Mouse (Mus musculus): Measurements from ENCODE around the gene Fam72a. TPM values are rescaled to one million over a fixed set of nuclear protein-coding genes. Genes with fewer than 3 reads are reported as not detected.

The Fam72a gene
- polyA plus RNA-seq, 2 experiments: 2.1 to 2.5 TPM

DNA sequence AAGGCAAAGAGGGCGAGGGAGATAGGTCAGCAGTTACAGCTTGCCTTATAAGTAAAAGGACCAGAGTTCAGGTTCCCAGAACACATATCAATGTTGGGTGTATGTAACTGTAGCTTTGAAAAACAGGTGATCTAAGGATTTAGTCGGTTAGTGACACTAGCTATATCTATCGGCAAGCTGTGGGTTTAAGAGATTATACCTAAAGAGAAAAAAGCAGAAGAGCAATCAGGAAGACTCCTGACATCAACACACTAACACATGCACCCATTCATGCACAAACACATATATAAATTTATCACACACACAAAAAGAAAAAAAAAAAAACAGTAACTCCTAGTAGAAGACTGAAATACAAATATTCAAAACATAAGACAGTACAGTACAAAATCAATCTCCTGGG is 11.1 kb upstream of the Fam72a start:
- no peak overlapping the region for H3K4me3 ChIP-seq (replicated peaks; ENCODE audit: low read length)
- peaks cover 9% of the 10 kb centered on the region for H3K4me1 ChIP-seq (ENCODE audit: control insufficient read depth, insufficient read depth, low read length)
- no peak overlapping the region for H3K27ac ChIP-seq (replicated peaks; ENCODE audit: low read depth, low read length)
- 94% methylated on average over 3 of the region's 3 CpGs for WGBS
- TF ChIP-seq POLR2A (IDR thresholded peaks at IDR 0.05; ENCODE audit: borderline replicate concordance, extremely low read depth, insufficient read depth, insufficient read length): no peak
- DNase-seq (ENCODE audit: low spot score): no peak
- no peak for ATAC-seq (ENCODE audit: low FRiP score, low read depth)
- H3K4me2 ChIP-seq (replicated peaks; ENCODE audit: low read depth, low read length, severe bottlenecking): no peak overlapping the region
- no peak overlapping the region for H3K9ac ChIP-seq (ENCODE audit: low read depth, low read length, severe bottlenecking)
- no peaks in the 10 kb centered on the region for H3K9me3 ChIP-seq (ENCODE audit: control insufficient read depth, low read length)
- H3K27me3 ChIP-seq (ENCODE audit: control insufficient read depth, insufficient read depth, low read length): no peaks in the 10 kb centered on the region
- H3K36me3 ChIP-seq (ENCODE audit: control insufficient read depth, insufficient read depth, low read length): no peaks in the 10 kb centered on the region

GRCm38 (mm10) chr1:131523794-131524193 is 3.9 kb upstream of the Fam72a start:
- no peak for TF ChIP-seq POLR2A (IDR thresholded peaks at IDR 0.05; ENCODE audit: borderline replicate concordance, extremely low read depth, insufficient read depth, insufficient read length)
- DNase-seq (ENCODE audit: low spot score) (no peak), ATAC-seq (ENCODE audit: low FRiP score, low read depth) (no peak)
- peak overlapping the region; percentile 94 for H3K4me2 ChIP-seq (replicated peaks; ENCODE audit: low read depth, low read length, severe bottlenecking)
- no peaks in the 10 kb centered on the region for H3K9me3 ChIP-seq (ENCODE audit: control insufficient read depth, low read length)
- H3K9ac ChIP-seq (ENCODE audit: low read depth, low read length, severe bottlenecking): no peak overlapping the region
- no peak overlapping the region for H3K27ac ChIP-seq (replicated peaks; ENCODE audit: low read depth, low read length)
- H3K4me1 ChIP-seq (ENCODE audit: control insufficient read depth, insufficient read depth, low read length): peaks cover 44% of the 10 kb centered on the region
- H3K27me3 ChIP-seq (ENCODE audit: control insufficient read depth, insufficient read depth, low read length): no peaks in the 10 kb centered on the region
- no peaks in the 10 kb centered on the region for H3K36me3 ChIP-seq (ENCODE audit: control insufficient read depth, insufficient read depth, low read length)
- H3K4me3 ChIP-seq (replicated peaks; ENCODE audit: low read length): peak overlapping the region; percentile 84
- 44% methylated on average over 3 of the region's 3 CpGs for WGBS

DNA sequence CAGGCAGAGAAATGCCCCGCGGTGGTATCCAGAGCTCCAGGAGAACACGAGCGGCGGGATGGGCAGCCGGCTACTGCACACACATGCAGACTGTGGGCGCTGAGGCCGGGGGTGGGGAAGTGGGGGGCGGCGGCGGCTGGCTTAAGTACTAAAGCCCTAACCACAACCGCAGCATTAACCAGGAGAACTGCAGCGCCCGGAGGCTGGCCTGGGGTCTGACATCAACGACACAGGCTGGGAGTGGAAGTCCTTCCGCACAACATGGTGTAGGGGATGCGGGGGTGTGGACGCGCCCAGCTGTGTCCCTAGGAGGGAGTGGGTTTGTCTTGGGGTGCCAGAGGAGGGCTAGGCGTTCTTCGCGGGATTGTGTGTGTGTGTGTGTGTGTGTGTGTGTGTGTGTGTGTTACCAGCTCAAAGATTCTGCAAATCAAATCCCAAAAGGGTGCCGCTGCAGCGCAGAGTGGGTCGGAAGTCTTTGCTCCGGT is 2.6 kb upstream of the Fam72a start:
- Histone ChIP-seq H3K4me3 (replicated peaks; ENCODE audit: low read length) (peak overlapping the region; percentile 84), H3K9ac (ENCODE audit: low read depth, low read length, severe bottlenecking) (peak overlapping the region; percentile 80), H3K4me2 (replicated peaks; ENCODE audit: low read depth, low read length, severe bottlenecking) (peak overlapping the region; percentile 94), H3K9me3 (ENCODE audit: control insufficient read depth, low read length) (no peaks in the 10 kb centered on the region), H3K27ac (replicated peaks; ENCODE audit: low read depth, low read length) (peak overlapping the region; percentile 93; the same call in 1 of the 2 replicates), H3K4me1 (ENCODE audit: control insufficient read depth, insufficient read depth, low read length) (peaks cover 47% of the 10 kb centered on the region), H3K36me3 (ENCODE audit: control insufficient read depth, insufficient read depth, low read length) (no peaks in the 10 kb centered on the region), H3K27me3 (ENCODE audit: control insufficient read depth, insufficient read depth, low read length) (no peaks in the 10 kb centered on the region)
- WGBS: 1% methylated on average over 26 of the region's 26 CpGs
- TF ChIP-seq POLR2A (IDR thresholded peaks at IDR 0.05; ENCODE audit: borderline replicate concordance, extremely low read depth, insufficient read depth, insufficient read length): no peak
- ATAC-seq (ENCODE audit: low FRiP score, low read depth) (no peak), DNase-seq (ENCODE audit: low spot score) (peak; percentile 15)

DNA sequence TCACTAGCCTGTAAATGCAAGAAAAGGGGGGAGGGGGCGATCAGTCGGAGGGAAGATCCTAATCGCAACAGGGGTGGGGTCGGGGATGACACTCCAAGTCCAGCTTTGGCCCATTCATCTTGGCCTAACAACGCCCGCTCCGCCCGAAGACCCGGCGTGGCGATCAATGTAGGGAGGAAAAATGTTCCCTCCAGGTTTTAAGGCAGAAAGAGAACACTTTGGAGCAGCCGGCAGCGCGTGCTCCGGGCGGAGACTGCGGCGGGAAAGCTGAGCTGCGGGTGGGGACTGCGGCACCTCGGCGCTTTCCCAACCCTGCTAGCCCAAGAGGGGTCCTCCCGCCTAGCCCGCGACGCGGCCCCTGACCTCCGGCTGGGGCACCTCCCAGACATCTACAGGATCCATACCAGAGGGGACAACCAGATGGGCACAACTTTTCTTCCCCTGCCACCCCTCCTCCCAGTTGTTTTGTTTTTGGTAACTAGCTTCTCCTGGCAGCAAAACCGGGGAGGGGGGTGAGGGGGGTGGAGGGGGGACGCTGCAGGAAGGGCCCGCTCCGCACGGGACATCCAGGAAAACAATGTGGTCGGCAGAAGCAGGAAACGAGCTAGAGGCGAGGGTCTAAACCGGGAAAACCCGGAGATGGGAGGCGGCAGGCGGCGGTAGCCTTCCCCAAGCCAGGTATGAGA is 2.0 kb upstream of the Fam72a start:
- TF ChIP-seq POLR2A (IDR thresholded peaks at IDR 0.05; ENCODE audit: borderline replicate concordance, extremely low read depth, insufficient read depth, insufficient read length): no peak
- no peak for ATAC-seq (ENCODE audit: low FRiP score, low read depth)
- under 1% methylated on average over 37 of the region's 41 CpGs for WGBS
- DNase-seq (ENCODE audit: low spot score): peak; percentile 28
- Histone ChIP-seq H3K27ac (replicated peaks; ENCODE audit: low read depth, low read length) (peak overlapping the region; percentile 93), H3K9ac (ENCODE audit: low read depth, low read length, severe bottlenecking) (peak overlapping the region; percentile 80), H3K4me2 (replicated peaks; ENCODE audit: low read depth, low read length, severe bottlenecking) (peak overlapping the region; percentile 94), H3K9me3 (ENCODE audit: control insufficient read depth, low read length) (no peaks in the 10 kb centered on the region), H3K36me3 (ENCODE audit: control insufficient read depth, insufficient read depth, low read length) (no peaks in the 10 kb centered on the region), H3K27me3 (ENCODE audit: control insufficient read depth, insufficient read depth, low read length) (no peaks in the 10 kb centered on the region), H3K4me3 (replicated peaks; ENCODE audit: low read length) (peak overlapping the region; percentile 84), H3K4me1 (ENCODE audit: control insufficient read depth, insufficient read depth, low read length) (peaks cover 45% of the 10 kb centered on the region)

DNA sequence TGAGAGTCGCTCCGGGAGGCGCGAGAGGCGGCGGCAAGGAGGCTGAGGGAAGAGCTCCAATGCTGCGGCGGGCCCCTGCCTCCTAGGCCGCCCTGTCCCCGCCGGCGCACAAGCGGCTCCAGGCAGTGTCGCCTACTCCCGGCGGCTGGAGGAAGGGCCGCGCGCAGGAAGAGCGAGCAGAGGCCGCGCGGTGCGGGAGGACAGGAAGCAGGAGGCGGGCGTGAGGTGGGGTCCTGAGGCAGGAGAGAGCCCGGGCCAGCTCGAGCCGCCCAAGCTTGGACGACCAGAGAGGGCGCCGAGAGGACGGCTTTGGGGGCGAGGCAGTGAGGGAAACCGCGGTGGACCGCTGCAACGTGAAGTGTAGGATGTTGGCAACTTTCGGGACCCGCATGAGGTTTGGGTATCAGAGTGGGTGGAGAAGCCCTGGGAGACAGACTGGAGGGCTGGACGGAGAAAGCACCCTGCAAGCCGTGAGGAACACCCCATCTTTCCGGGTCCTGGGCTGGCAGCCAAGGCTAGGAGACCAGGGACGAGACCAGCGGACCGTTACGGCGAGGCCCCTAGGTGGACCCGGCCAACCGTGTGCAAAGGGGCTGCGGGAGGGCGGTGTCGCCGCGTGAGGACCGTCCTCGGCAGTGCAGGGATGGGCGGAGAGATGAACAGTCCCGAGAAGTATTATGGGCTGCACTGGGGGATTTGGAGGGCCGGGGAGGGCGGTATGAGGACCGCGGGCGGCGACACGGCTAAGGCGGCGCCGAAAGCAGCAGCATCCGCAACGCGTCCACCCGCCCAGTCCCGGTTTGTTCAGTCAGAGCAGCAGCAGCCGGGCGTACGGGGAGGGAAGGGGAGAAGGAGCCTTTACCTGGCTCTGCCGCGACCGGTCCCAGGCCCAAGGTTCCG is 1.1 kb upstream of the Fam72a start:
- ATAC-seq (ENCODE audit: low FRiP score, low read depth): peak; percentile 23
- peaks cover 43% of the 10 kb centered on the region for H3K4me1 ChIP-seq (ENCODE audit: control insufficient read depth, insufficient read depth, low read length)
- H3K36me3 ChIP-seq (ENCODE audit: control insufficient read depth, insufficient read depth, low read length): no peaks in the 10 kb centered on the region
- H3K27ac ChIP-seq (replicated peaks; ENCODE audit: low read depth, low read length): peak overlapping the region; percentile 93
- no peaks in the 10 kb centered on the region for H3K9me3 ChIP-seq (ENCODE audit: control insufficient read depth, low read length)
- peak; percentile 44 for DNase-seq (ENCODE audit: low spot score)
- WGBS: under 1% methylated on average over 57 of the region's 81 CpGs
- H3K4me2 ChIP-seq (replicated peaks; ENCODE audit: low read depth, low read length, severe bottlenecking): peak overlapping the region; percentile 94
- no peaks in the 10 kb centered on the region for H3K27me3 ChIP-seq (ENCODE audit: control insufficient read depth, insufficient read depth, low read length)
- TF ChIP-seq POLR2A (IDR thresholded peaks at IDR 0.05; ENCODE audit: borderline replicate concordance, extremely low read depth, insufficient read depth, insufficient read length): 0 out of 2 replicates have a peak, but pooled peaks have one; percentile 33
- H3K9ac ChIP-seq (ENCODE audit: low read depth, low read length, severe bottlenecking): peak overlapping the region; percentile 80
- peak overlapping the region; percentile 84 for H3K4me3 ChIP-seq (replicated peaks; ENCODE audit: low read length)
